In the genomic region with DNA sequence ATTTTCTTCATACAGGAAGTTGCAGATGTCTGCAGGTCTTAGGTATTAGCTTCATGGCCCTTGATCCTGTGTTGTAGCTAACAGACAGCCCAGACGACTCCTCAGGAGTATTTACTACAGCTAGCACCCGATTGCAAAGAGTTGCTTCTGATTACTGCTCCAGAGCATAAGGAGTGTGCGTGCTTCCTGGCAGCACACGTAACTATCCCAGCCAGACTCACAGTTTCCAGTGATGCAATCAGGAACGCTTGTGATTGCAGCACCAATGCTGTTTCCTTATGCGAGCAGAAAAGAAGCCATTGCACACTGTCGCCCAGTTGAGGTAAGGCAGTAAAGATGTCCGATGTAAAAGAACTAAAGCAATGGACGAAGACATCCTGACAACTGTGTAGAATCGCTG, we compare ENCODE assay signal across 18 mouse cellular contexts. TPM values are rescaled to one million over a fixed set of nuclear protein-coding genes. Genes with fewer than 3 reads are reported as not detected.
DNase-seq lines count a peak whose midpoint lies in the region; ATAC-seq and TF ChIP-seq lines count a peak whose summit lies in the region.
"Had no signal": no experiment of that assay in that cellular context is flagged by ENCODE, and none has a peak within 500 bp of the region (broad histone marks: within the 10 kb centered on the region; RNA-seq: fewer than 3 reads in every experiment).

No protein-coding gene starts in this region.

- peak overlapping the region; percentile 21 to 54; a peak in 2 of 4 replicates for H3K27ac ChIP-seq in heart, embryonic 14.5 days (replicated peaks in 1 of 2; ENCODE audit: control insufficient read depth in 1 of 2, insufficient read depth in 1 of 2, low read depth in 2 of 2, low read length in 2 of 2)
- H3K27ac ChIP-seq in lung, postnatal 0 days (ENCODE audit: low read length), result no peak overlapping the region
- H3K27ac ChIP-seq: liver, embryonic 14.5 days; neural tube, embryonic 15.5 days had no signal

- no peak overlapping the region for H3K4me3 ChIP-seq in heart, embryonic 14.5 days (ENCODE audit: control insufficient read depth in 1 of 2, insufficient read depth in 1 of 2, low read depth in 1 of 2, low read length in 2 of 2)
- no peak overlapping the region for H3K4me3 ChIP-seq in lung, postnatal 0 days (ENCODE audit: low read depth, low read length)
- H3K4me3 ChIP-seq: myocyte; neural tube, embryonic 15.5 days had no signal

- TF ChIP-seq EP300 in lung, postnatal 0 days (IDR thresholded peaks at IDR 0.05), result no peak

- WGBS in heart, embryonic 14.5 days, result 69% methylated on average over 10 of the region's 10 CpGs
- WGBS in lung, postnatal 0 days, result 69% methylated on average over 10 of the region's 10 CpGs

- no peaks in the 10 kb centered on the region for H3K9me3 ChIP-seq in heart, embryonic 14.5 days (ENCODE audit: control insufficient read depth, low read length)
- H3K9me3 ChIP-seq in lung, postnatal 0 days (ENCODE audit: low read length), result no peaks in the 10 kb centered on the region
- H3K9me3 ChIP-seq: neural tube, embryonic 15.5 days had no signal

- no peak for DNase-seq in heart, postnatal 4 days
- DNase-seq in lung, postnatal 0 days (ENCODE audit: low spot score), result peak; percentile 57
- no peak for DNase-seq in lung, postnatal 10 days
- peak; percentile 57 for DNase-seq in gonadal fat pad, adult 2 months (ENCODE audit: low read depth)
- DNase-seq in yolk sac, embryonic 10.5 days (ENCODE audit: low spot score), result peak; percentile 36
- no peak for DNase-seq in layer of hippocampus, postnatal 25 days (ENCODE audit: extremely low spot score in 1 of 2, low spot score in 1 of 2)
- DNase-seq in left cerebral cortex, adult 18-20 months (ENCODE audit: low spot score in 2 of 2), result no peak
- DNase-seq: cerebellum, postnatal 14 days; heart, adult 18-20 months; kidney, postnatal 14 days; lung, postnatal 36 days; midbrain, embryonic 14.5 days; thymus, postnatal 36 days had no signal

- TF ChIP-seq CTCF in lung, postnatal 0 days (IDR thresholded peaks at IDR 0.05), result no peak

- ATAC-seq in heart, embryonic 14.5 days (ENCODE audit: insufficient number of reproducible peaks, insufficient read depth, low FRiP score, low read depth), result no peak
- ATAC-seq in lung, postnatal 0 days, result peak; percentile 46; the same call in 1 of the 2 replicates
- ATAC-seq: hindbrain, embryonic 16.5 days had no signal

- H3K9ac ChIP-seq in heart, embryonic 14.5 days (ENCODE audit: low read length), result no peak overlapping the region
- no peak overlapping the region for H3K9ac ChIP-seq in lung, postnatal 0 days (replicated peaks; ENCODE audit: low read depth)
- H3K9ac ChIP-seq: liver, embryonic 14.5 days; neural tube, embryonic 15.5 days had no signal

- peaks cover 17% of the 10 kb centered on the region for H3K36me3 ChIP-seq in heart, embryonic 14.5 days (ENCODE audit: control insufficient read depth, insufficient read depth, low read length)
- no peaks in the 10 kb centered on the region for H3K36me3 ChIP-seq in lung, postnatal 0 days (ENCODE audit: insufficient read depth, low read length)

- no peaks in the 10 kb centered on the region for H3K27me3 ChIP-seq in heart, embryonic 14.5 days (ENCODE audit: control insufficient read depth, insufficient read depth, low read length)
- no peaks in the 10 kb centered on the region for H3K27me3 ChIP-seq in lung, postnatal 0 days (replicated peaks; ENCODE audit: insufficient read depth, low read length)
- H3K27me3 ChIP-seq: neural tube, embryonic 15.5 days had no signal

- peaks cover 7 to 13% of the 10 kb centered on the region in 2 experiments; a peak in 3 of 4 replicates for H3K4me1 ChIP-seq in heart, embryonic 14.5 days (ENCODE audit: control insufficient read depth in 2 of 2, insufficient read depth in 2 of 2, low read length in 2 of 2)
- no peaks in the 10 kb centered on the region for H3K4me1 ChIP-seq in lung, postnatal 0 days (ENCODE audit: insufficient read depth, low read depth, low read length)

- no peak overlapping the region for H3K4me2 ChIP-seq in heart, embryonic 14.5 days (ENCODE audit: low read length)
- H3K4me2 ChIP-seq in lung, postnatal 0 days (replicated peaks; ENCODE audit: low read depth, low read length), result no peak overlapping the region
- H3K4me2 ChIP-seq: neural tube, embryonic 15.5 days had no signal

RNA-seq across cellular contexts. Expression of gene Aebp2, which starts 38.6 kb away (rescaled TPM):
- polyA plus RNA-seq in heart, embryonic 14.5 days (2014; fragmentation: Nextera tagmentation; extraction: Ambion mirVana), result 11.3 and 11.6 TPM in 2 replicates
- total RNA-seq in heart, postnatal 4 days (2021), result 10 to 100 TPM; 49.0 to 49.1 TPM
- polyA plus RNA-seq in lung, postnatal 0 days (2015; fragmentation: Nextera tagmentation; extraction: Ambion mirVana), result 7.6 and 9.9 TPM in 2 replicates
- 25.3 and 30.2 TPM in 2 replicates for polyA plus RNA-seq in gonadal fat pad, adult 2 months (2012; rRNA removed)
- 10 to 100 TPM; 52.6 to 58.2 TPM for total RNA-seq in layer of hippocampus, postnatal 25 days (2021)
- total RNA-seq in left cerebral cortex, adult 18-20 months (2021), result 10 to 100 TPM; 67.3 to 69.2 TPM

Comparison
In these comparisons a context has a peak if more than half of its experiments do, and no peak if none do; other contexts are left out.
1. DNase-seq: peak in lung, postnatal 0 days (single experiment), gonadal fat pad, adult 2 months (single experiment) and yolk sac, embryonic 10.5 days (single experiment); none in heart, postnatal 4 days (single experiment), lung, postnatal 10 days (single experiment), layer of hippocampus, postnatal 25 days (0 of 2) and left cerebral cortex, adult 18-20 months (0 of 2).